Mouse (Mus musculus): Measurements from ENCODE around the gene Reck. TPM values are rescaled to one million over a fixed set of nuclear protein-coding genes. Genes with fewer than 3 reads are reported as not detected.

Reck gene
- total RNA-seq, 2 experiments from 2014 or later: 8.1 to 10.1 TPM

GRCm38 (mm10) chr4:43964951-43965684, 89.8 kb downstream of the Reck start:
- intact Hi-C loops (cut with DNase I): no loop called here
- no peak for DNase-seq

- intact Hi-C loops (cut with DNase I): no loop called here
- DNase-seq: no peak
Measured at GRCm38 (mm10) chr4:43965856-43966535, 90.7 kb downstream of the Reck start.

- intact Hi-C loops (cut with DNase I): no loop called here
- DNase-seq: peak; percentile 75 to 77
Measured at GRCm38 (mm10) chr4:43968650-43969049, 93.3 kb downstream of the Reck start.

- no peak for DNase-seq
- intact Hi-C loops (cut with DNase I): no loop called here
Measured at GRCm38 (mm10) chr4:43969373-43969772, 94.0 kb downstream of the Reck start.

GRCm38 (mm10) chr4:43970393-43971330, 95.3 kb downstream of the Reck start:
- DNase-seq: no peak
- intact Hi-C loops (cut with DNase I): loop anchor here (10.0 kb wide), 1 partner anchor 226 kb away; no protein-coding TSS in a partner anchor

- intact Hi-C loops (cut with DNase I): loop anchor here (10.0 kb wide), 1 partner anchor 227 kb away; no protein-coding TSS in a partner anchor
- DNase-seq: no peak
Measured at GRCm38 (mm10) chr4:43971541-43972136, 96.3 kb downstream of the Reck start.

- intact Hi-C loops (cut with DNase I): loop anchor here (10.0 kb wide), 1 partner anchor 227 kb away; no protein-coding TSS in a partner anchor
- DNase-seq: peak in 1 of 2 experiments; percentile 41
Measured at GRCm38 (mm10) chr4:43972137-43972591, 96.8 kb downstream of the Reck start.

- peak; percentile 62 to 69 for DNase-seq
- intact Hi-C loops (cut with DNase I): loop anchor here (10.0 kb wide), 1 partner anchor 229 kb away; no protein-coding TSS in a partner anchor
Measured at GRCm38 (mm10) chr4:43973526-43973981, 98.2 kb downstream of the Reck start.

- no peak for DNase-seq
Measured at GRCm38 (mm10) chr4:43974914-43975616, 99.7 kb downstream of the Reck start.

GRCm38 (mm10) chr4:43976223-43976740, 101.0 kb downstream of the Reck start:
- intact Hi-C loops (cut with DNase I): loop anchor here (10.0 kb wide), 1 partner anchor 231 kb away; no protein-coding TSS in a partner anchor
- no peak for DNase-seq

More at GRCm38 (mm10) chr4:43974914-43975616, 99.7 kb downstream of the Reck start:
- intact Hi-C loops (cut with DNase I): loop anchor here (10.0 kb wide), 1 partner anchor 230 kb away; no protein-coding TSS in a partner anchor

- intact Hi-C loops (cut with DNase I): loop anchor here (10.0 kb wide), 1 partner anchor 234 kb away; no protein-coding TSS in a partner anchor
- peak; percentile 64 to 73 for DNase-seq
Measured at GRCm38 (mm10) chr4:43978521-43979443, 103.5 kb downstream of the Reck start.

GRCm38 (mm10) chr4:43979746-43980145, 104.4 kb downstream of the Reck start:
- DNase-seq: peak in 1 of 2 experiments; percentile 57
- intact Hi-C loops (cut with DNase I): loop anchor here (5.0 to 10.0 kb wide), 2 partner anchors 32 to 235 kb away; no protein-coding TSS in a partner anchor

GRCm38 (mm10) chr4:43980236-43980635, 104.9 kb downstream of the Reck start:
- intact Hi-C loops (cut with DNase I): loop anchor here (5.0 kb wide), 1 partner anchor 33 kb away; no protein-coding TSS in a partner anchor
- no peak for DNase-seq

GRCm38 (mm10) chr4:43980846-43981245, 105.5 kb downstream of the Reck start:
- intact Hi-C loops (cut with DNase I): loop anchor here (5.0 kb wide), 1 partner anchor 34 kb away; no protein-coding TSS in a partner anchor
- no peak for DNase-seq

GRCm38 (mm10) chr4:43981251-43981650, 105.9 kb downstream of the Reck start:
- intact Hi-C loops (cut with DNase I): loop anchor here (5.0 kb wide), 1 partner anchor 34 kb away; no protein-coding TSS in a partner anchor
- DNase-seq: no peak

GRCm38 (mm10) chr4:43982053-43982732, 106.9 kb downstream of the Reck start:
- intact Hi-C loops (cut with DNase I): loop anchor here (1.0 to 5.0 kb wide), 3 partner anchors 35 to 76 kb away; no protein-coding TSS in a partner anchor
- DNase-seq: peak; percentile 96 to 98
